8 mouse cellular contexts compared by ENCODE assay signal in genomic region chr17:73970361-73971027, GRCm38 (mm10). TPM values are rescaled to one million over a fixed set of nuclear protein-coding genes. Genes with fewer than 3 reads are reported as not detected.
DNase-seq lines count a peak whose midpoint lies in the region; ATAC-seq and TF ChIP-seq lines count a peak whose summit lies in the region.

No protein-coding gene starts in this region.

- intact Hi-C loops in heart, postnatal 14 days (cut with DNase I) = loop anchor here (5.0 kb wide), 1 partner anchor 78 kb away; no protein-coding TSS in a partner anchor

- peak; percentile 11 for DNase-seq in liver
- DNase-seq in brain, embryonic 14.5 days (ENCODE audit: low read depth) = peak; percentile 11
- peak; percentile 81 to 82 for DNase-seq in heart, postnatal 14 days
- DNase-seq in splenic B cell, adult 2 months (ENCODE audit: low read depth, low spot score) = peak; percentile 1
- DNase-seq in hindbrain, embryonic 11.5 days (ENCODE audit: low spot score) = no peak

- H3K4me1 ChIP-seq in liver, embryonic 12.5 days = no peaks in the 10 kb centered on the region
- H3K4me1 ChIP-seq in limb, embryonic 15.5 days = no peaks in the 10 kb centered on the region
- H3K4me1 ChIP-seq in hindbrain, embryonic 11.5 days (replicated peaks; ENCODE audit: control insufficient read depth, insufficient read depth, low read length) = no peaks in the 10 kb centered on the region

- no peak for ATAC-seq in liver, embryonic 12.5 days
- ATAC-seq in limb, embryonic 15.5 days (ENCODE audit: insufficient number of reproducible peaks, low FRiP score, low TSS enrichment, low read depth) = peak; percentile 74; the same call in 1 of the 2 replicates
- no peak for ATAC-seq in hindbrain, embryonic 11.5 days (ENCODE audit: low FRiP score)
- no peak for ATAC-seq in inflammation-experienced regulatory T-cells, adult 6 months

- H3K9me3 ChIP-seq in liver, embryonic 12.5 days (replicated peaks) = no peaks in the 10 kb centered on the region
- H3K9me3 ChIP-seq in limb, embryonic 15.5 days = no peaks in the 10 kb centered on the region
- H3K9me3 ChIP-seq in hindbrain, embryonic 11.5 days (ENCODE audit: control insufficient read depth, low read length) = no peaks in the 10 kb centered on the region

- TF ChIP-seq CTCF in brain, embryonic 14.5 days (IDR thresholded peaks at IDR 0.05; ENCODE audit: borderline replicate concordance, extremely low read depth, insufficient read depth, insufficient read length) = no peak

- H3K4me3 ChIP-seq in liver, embryonic 12.5 days = no peak overlapping the region
- no peak overlapping the region for H3K4me3 ChIP-seq in limb, embryonic 15.5 days
- H3K4me3 ChIP-seq in hindbrain, embryonic 11.5 days (ENCODE audit: low read depth, low read length) = no peak overlapping the region

- no peak overlapping the region for H3K4me2 ChIP-seq in liver, embryonic 12.5 days
- no peak overlapping the region for H3K4me2 ChIP-seq in limb, embryonic 15.5 days
- H3K4me2 ChIP-seq in hindbrain, embryonic 11.5 days (replicated peaks; ENCODE audit: low read depth, low read length) = no peak overlapping the region

- H3K36me3 ChIP-seq in liver, embryonic 12.5 days = no peaks in the 10 kb centered on the region
- H3K36me3 ChIP-seq in limb, embryonic 15.5 days = no peaks in the 10 kb centered on the region
- no peaks in the 10 kb centered on the region for H3K36me3 ChIP-seq in splenic B cell, adult 2 months (ENCODE audit: control insufficient read depth, insufficient read depth, low read length, poor library complexity, severe bottlenecking)
- no peaks in the 10 kb centered on the region for H3K36me3 ChIP-seq in hindbrain, embryonic 11.5 days (ENCODE audit: control insufficient read depth, insufficient read depth, low read length)

- H3K9ac ChIP-seq in liver, embryonic 12.5 days = no peak overlapping the region
- no peak overlapping the region for H3K9ac ChIP-seq in limb, embryonic 15.5 days
- H3K9ac ChIP-seq in hindbrain, embryonic 11.5 days (ENCODE audit: low read depth, low read length) = no peak overlapping the region

- H3K27ac ChIP-seq in liver, embryonic 12.5 days = no peak overlapping the region
- no peak overlapping the region for H3K27ac ChIP-seq in limb, embryonic 15.5 days
- no peak overlapping the region for H3K27ac ChIP-seq in hindbrain, embryonic 11.5 days (ENCODE audit: low read depth, low read length)

- no peaks in the 10 kb centered on the region for H3K27me3 ChIP-seq in liver, embryonic 12.5 days (replicated peaks)
- H3K27me3 ChIP-seq in limb, embryonic 15.5 days = no peaks in the 10 kb centered on the region
- H3K27me3 ChIP-seq in splenic B cell, adult 2 months (ENCODE audit: control insufficient read depth, insufficient read depth, low read length, poor library complexity, severe bottlenecking) = no peaks in the 10 kb centered on the region
- no peaks in the 10 kb centered on the region for H3K27me3 ChIP-seq in hindbrain, embryonic 11.5 days (ENCODE audit: control insufficient read depth, insufficient read depth, low read length)

- TF ChIP-seq POLR2A in brain, embryonic 14.5 days (IDR thresholded peaks at IDR 0.05; ENCODE audit: borderline replicate concordance, extremely low read depth, insufficient read depth, insufficient read length, poor library complexity, severe bottlenecking) = no peak

- 37% methylated on average over 3 of the region's 3 CpGs for WGBS in liver, embryonic 12.5 days (ENCODE audit: insufficient replicate concordance)
- 50% methylated on average over 3 of the region's 3 CpGs for WGBS in limb, embryonic 15.5 days
- WGBS in hindbrain, embryonic 11.5 days = 81% methylated on average over 3 of the region's 3 CpGs

RNA-seq across cellular contexts. Expression of gene Xdh, which starts 20.5 kb away (rescaled TPM):
- polyA plus RNA-seq in liver, embryonic 12.5 days (2016; fragmentation: Nextera tagmentation; extraction: Ambion mirVana) = 0.35 and 0.56 TPM in 2 replicates
- polyA plus RNA-seq in brain, embryonic 14.5 days (2012; rRNA removed) = 0.16 and 0.36 TPM in 2 replicates
- 10 to 100 TPM; 40.6 to 66.0 TPM for total RNA-seq in heart, postnatal 14 days (2021)
- polyA plus RNA-seq in limb, embryonic 15.5 days (2015; fragmentation: Nextera tagmentation; extraction: Ambion mirVana) = 1.2 and 1.5 TPM in 2 replicates
- polyA plus RNA-seq in hindbrain, embryonic 11.5 days (2014; fragmentation: Nextera tagmentation; extraction: Ambion mirVana) = 0.48 and 0.56 TPM in 2 replicates
- polyA plus RNA-seq in inflammation-experienced regulatory T-cells, adult 6 months (2017; shearing (Covaris generic)) = 10 to 100 TPM; 15.8 to 38.5 (median 37.1) TPM
